Mouse (Mus musculus) forebrain, embryonic 16.5 days (tissue): Measurements from ENCODE around the gene Nrl. TPM values are rescaled to one million over a fixed set of nuclear protein-coding genes. Genes with fewer than 3 reads are reported as not detected.
A peak's percentile ranks its signal among the peaks of the same experiment; 100 is the strongest.

Experiments used
- ATAC-seq: fragments of 200-750 bp; cut with Nextera tagmentation; 2 replicates; pipeline ENCODE4 v1.8.0; 2017; ENCODE audit warnings: mild to moderate bottlenecking, moderate library complexity
- H3K27ac ChIP-seq: fragments of 300-500 bp; sonication (generic); 2 replicates; pipeline ENCODE4 v1.5.1; 2014; ENCODE audit warnings: low read length, control low read depth
- H3K27me3 ChIP-seq: fragments of 300-500 bp; sonication (generic); replicated peaks from 2 replicates; pipeline ENCODE4 v1.6.1; 2014; ENCODE audit warnings: low read length; ENCODE audit not compliant: control insufficient read depth, insufficient read depth
- H3K36me3 ChIP-seq: fragments of 300-500 bp; sonication (generic); 2 replicates; pipeline ENCODE4 v1.6.1; 2014; ENCODE audit not compliant: control insufficient read depth, insufficient read depth
- H3K4me1 ChIP-seq: fragments of 300-500 bp; sonication (generic); replicated peaks from 2 replicates; pipeline ENCODE4 v1.6.1; 2014; ENCODE audit warnings: low read length; ENCODE audit not compliant: control insufficient read depth, insufficient read depth
- H3K4me2 ChIP-seq: fragments of 300-500 bp; sonication (generic); 2 replicates; pipeline ENCODE4 v1.6.1; 2014; ENCODE audit warnings: mild to moderate bottlenecking, low read length, control low read depth
- H3K4me3 ChIP-seq: fragments of 300-500 bp; sonication (generic); replicated peaks from 2 replicates; pipeline ENCODE4 v1.5.1; 2014; ENCODE audit warnings: mild to moderate bottlenecking, low read length, control low read depth
- H3K9ac ChIP-seq: fragments of 300-500 bp; sonication (generic); replicated peaks from 2 replicates; pipeline ENCODE4 v1.6.1; 2014; ENCODE audit warnings: low read depth, low read length, control low read depth
- H3K9me3 ChIP-seq: fragments of 300-500 bp; sonication (generic); 2 replicates; pipeline ENCODE4 v1.6.1; 2016; ENCODE audit warnings: low read length; ENCODE audit not compliant: control insufficient read depth
- WGBS: fragments of 180-500 bp; shearing (Covaris S2); extraction: QIAGEN DNeasy Blood & Tissue Kit; methylation state at CpG from one replicate; pipeline ENCODE4 v1.1.7; 2014; 5-methylcytosine and 5-hydroxymethylcytosine counted together
- polyA plus RNA-seq: library from polyadenylated mRNA; unstranded; fragments of >200 nt; fragmentation: Nextera tagmentation; extraction: Ambion mirVana; gene quantifications from 2 replicates; pipeline ENCODE4 v1.2.1, GENCODE M21; 2015

Nrl gene
- polyA plus RNA-seq, 1 experiment from 2014 or later = not detected

DNA sequence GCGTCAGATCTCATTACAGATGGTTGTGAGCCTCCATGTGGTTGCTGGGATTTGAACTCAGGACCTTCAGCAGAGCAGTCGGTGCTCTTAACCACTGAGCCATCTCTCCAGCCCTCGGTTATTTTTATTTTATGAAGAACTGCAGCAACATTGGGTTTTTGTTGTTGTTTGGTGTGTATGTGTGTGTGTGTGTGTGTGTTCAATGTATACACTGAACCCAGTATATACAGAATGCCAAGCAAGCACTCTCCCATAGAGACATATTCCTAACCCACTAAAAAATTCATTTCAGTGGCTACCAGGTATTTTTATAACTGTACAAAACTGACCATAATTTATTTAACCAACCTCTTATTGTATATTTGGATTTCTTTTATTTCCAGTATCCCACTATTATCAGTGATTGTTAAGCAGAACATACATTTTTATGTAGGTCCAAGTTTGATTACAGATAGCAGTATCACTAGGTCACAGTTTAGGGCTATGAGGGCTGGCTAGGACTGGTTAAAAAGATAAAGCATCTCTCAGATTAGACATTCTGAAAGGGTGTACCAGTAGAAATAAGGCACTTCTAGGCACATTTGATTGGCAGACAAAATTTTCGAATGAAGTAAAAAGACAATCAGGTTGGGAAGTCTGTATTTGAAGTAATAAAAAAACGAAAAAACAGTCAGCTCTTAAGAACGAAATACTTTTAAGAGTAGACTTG is 34.1 kb upstream of the Nrl start:
- WGBS = 59% methylated on average over 6 of the region's 6 CpGs
- no peak for ATAC-seq
- Histone ChIP-seq H3K36me3 (peaks cover 1% of the 10 kb centered on the region; the same call in 1 of the 2 replicates), H3K4me2 (peak overlapping the region; percentile 76), H3K27ac (no peak overlapping the region), H3K4me3 (no peak overlapping the region), H3K4me1 (peaks cover 15% of the 10 kb centered on the region), H3K9me3 (no peaks in the 10 kb centered on the region), H3K27me3 (no peaks in the 10 kb centered on the region), H3K9ac (no peak overlapping the region)

DNA sequence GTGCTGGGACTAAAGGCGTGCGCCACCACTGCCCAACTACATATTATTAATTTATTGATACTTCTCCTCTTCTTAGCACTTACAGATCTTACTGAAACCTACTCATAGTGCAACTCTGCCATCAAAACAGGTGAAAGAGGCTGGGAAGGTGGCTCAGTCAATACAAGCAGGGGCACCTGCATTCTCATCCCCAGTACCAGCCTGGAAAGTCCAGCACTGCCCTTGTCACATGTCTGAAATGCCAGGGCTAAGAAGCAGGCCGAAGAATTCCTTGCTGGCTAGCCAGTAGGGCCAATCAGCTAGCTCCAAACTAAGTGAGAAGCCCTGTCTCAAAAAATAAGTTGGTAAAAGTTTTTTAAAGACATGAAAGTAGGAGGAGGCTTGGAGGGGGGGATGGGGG is 32.8 kb upstream of the Nrl start:
- whole genome bisulfite sequencing = 90% methylated on average over 3 of the region's 3 CpGs
- Histone ChIP-seq H3K4me2 (no peak overlapping the region), H3K9ac (no peak overlapping the region), H3K4me3 (no peak overlapping the region), H3K4me1 (peaks cover 15% of the 10 kb centered on the region), H3K36me3 (no peaks in the 10 kb centered on the region), H3K27me3 (no peaks in the 10 kb centered on the region), H3K27ac (no peak overlapping the region), H3K9me3 (no peaks in the 10 kb centered on the region)
- no peak for ATAC-seq

DNA sequence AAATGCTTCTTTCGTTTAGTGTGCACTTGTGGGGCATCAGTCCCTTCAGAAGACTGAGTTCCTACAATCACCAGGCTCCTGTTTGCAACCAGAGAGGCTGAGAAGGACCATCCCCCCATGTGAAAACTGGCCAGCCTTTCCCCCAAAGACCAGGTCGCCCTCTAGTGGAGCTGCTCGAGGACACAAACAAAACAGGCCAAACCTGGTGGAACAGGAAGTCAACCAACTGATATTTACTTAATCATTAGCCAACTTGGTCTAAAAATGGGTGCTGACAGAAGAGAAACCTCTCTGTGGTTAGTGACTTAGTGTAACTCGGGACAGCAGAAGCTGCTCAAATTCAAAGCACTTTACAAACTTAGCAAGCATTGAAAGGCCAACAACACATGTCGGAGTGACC is 32.2 kb upstream of the Nrl start:
- H3K9me3 ChIP-seq = no peaks in the 10 kb centered on the region
- H3K36me3 ChIP-seq = no peaks in the 10 kb centered on the region
- H3K4me1 ChIP-seq = peaks cover 13% of the 10 kb centered on the region
- H3K4me2 ChIP-seq = no peak overlapping the region
- H3K27me3 ChIP-seq = no peaks in the 10 kb centered on the region
- H3K27ac ChIP-seq = no peak overlapping the region
- H3K4me3 ChIP-seq = no peak overlapping the region
- no peak for ATAC-seq
- 28% methylated on average over 5 of the region's 5 CpGs for WGBS
- no peak overlapping the region for H3K9ac ChIP-seq

DNA sequence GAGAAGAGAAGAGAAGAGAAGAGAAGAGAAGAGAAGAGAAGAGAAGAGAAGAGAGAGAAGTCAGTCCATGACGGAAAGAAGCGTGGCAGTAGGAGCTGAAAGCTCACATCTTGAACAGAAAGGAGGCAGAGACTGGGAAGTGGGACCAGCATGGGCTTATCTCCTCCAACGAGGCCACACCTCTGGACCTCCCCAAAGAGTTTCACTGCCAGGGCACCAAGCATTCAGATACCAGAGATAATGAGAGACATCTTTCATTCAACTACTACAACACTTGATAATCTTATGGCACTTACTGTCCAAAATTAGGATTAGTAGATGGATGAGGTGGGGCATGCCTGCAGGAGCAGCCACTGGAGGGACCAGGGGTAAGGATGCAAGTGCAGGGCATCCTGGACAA is 31.0 kb upstream of the Nrl start:
- Histone ChIP-seq H3K9me3 (no peaks in the 10 kb centered on the region), H3K4me3 (no peak overlapping the region), H3K27me3 (no peaks in the 10 kb centered on the region), H3K27ac (no peak overlapping the region), H3K36me3 (no peaks in the 10 kb centered on the region), H3K4me2 (no peak overlapping the region), H3K4me1 (0 out of 2 replicates have a peak, but pooled peaks cover 2% of the 10 kb centered on the region), H3K9ac (no peak overlapping the region)
- ATAC-seq = no peak
- 80% methylated on average over 3 of the region's 3 CpGs for WGBS

DNA sequence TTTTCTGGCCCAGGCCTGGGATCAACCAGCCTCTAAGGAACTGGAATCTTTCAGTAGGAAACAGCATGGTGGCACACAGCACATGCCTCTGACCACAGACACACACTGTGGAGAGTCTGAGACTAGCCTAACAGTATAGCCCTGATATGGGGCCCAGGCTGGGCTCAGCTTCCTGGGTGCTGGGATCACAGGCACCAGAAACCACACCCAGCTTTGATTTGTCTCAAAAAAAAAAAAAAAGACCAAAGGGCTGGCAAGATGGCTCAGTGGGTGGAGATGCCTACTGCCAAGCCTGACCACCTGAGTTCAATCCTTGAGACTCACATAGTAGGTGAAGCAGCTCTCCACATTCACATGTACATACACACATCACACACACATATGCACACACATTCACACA is 29.9 kb upstream of the Nrl start:
- 0 out of 2 replicates have a peak, but pooled peaks cover 2% of the 10 kb centered on the region for H3K4me1 ChIP-seq
- no peak for ATAC-seq
- no peak overlapping the region for H3K4me3 ChIP-seq
- no peak overlapping the region for H3K27ac ChIP-seq
- no peaks in the 10 kb centered on the region for H3K27me3 ChIP-seq
- no peak overlapping the region for H3K9ac ChIP-seq
- H3K36me3 ChIP-seq = no peaks in the 10 kb centered on the region
- H3K4me2 ChIP-seq = no peak overlapping the region
- H3K9me3 ChIP-seq = no peaks in the 10 kb centered on the region

DNA sequence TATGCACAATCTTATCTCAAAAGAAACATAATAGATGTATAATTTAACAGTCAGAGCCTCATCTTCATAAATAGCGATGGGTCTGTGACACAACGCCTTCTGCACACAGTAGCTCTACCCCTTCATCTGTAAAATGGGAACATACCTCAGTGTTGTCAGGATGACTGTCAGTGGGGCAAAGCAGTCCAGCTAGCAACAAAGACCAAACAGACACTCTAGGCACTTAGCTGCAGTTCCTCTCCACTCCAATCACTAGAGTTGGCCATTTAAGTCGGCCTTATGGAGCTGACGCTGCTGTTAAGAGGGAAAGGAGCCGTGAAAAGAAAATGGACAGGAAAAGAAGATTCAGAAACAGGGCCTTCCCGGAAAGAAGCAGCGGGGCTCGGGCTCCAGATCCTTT is 27.0 kb upstream of the Nrl start:
- no peak overlapping the region for H3K27ac ChIP-seq

DNA sequence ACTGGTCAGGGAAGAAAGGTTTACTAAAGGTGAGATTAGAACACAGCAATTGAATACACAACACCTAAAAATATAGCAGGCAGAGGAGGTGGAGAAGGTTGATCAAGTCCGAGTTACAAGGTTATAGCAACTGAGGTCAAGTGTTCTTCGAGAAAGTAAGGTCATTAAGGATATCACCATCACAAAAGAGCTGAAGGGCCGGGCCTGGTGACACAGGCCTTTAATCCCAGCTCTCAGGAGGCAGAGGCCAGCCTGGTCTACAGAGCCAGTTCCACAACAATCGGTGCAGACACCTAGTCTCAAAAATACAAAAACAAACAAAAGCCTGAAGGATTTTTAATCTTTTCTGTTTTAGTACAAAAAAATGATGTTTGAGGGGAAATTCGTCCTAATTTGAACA is 26.6 kb upstream of the Nrl start:
- Histone ChIP-seq H3K27me3 (no peaks in the 10 kb centered on the region), H3K4me1 (no peaks in the 10 kb centered on the region), H3K9ac (no peak overlapping the region), H3K9me3 (no peaks in the 10 kb centered on the region), H3K4me3 (no peak overlapping the region), H3K4me2 (no peak overlapping the region), H3K36me3 (peaks cover 2% of the 10 kb centered on the region; the same call in 1 of the 2 replicates), H3K27ac (no peak overlapping the region)
- WGBS = 73% methylated on average over 5 of the region's 5 CpGs
- no peak for ATAC-seq

More for the DNA sequence above, 27.0 kb upstream of the Nrl start:
- 92% methylated on average over 8 of the region's 8 CpGs for WGBS
- no peaks in the 10 kb centered on the region for H3K4me1 ChIP-seq
- ATAC-seq = no peak
- no peak overlapping the region for H3K4me3 ChIP-seq
- H3K9ac ChIP-seq = no peak overlapping the region
- no peaks in the 10 kb centered on the region for H3K9me3 ChIP-seq
- no peaks in the 10 kb centered on the region for H3K27me3 ChIP-seq
- H3K36me3 ChIP-seq = peaks cover 2% of the 10 kb centered on the region; the same call in 1 of the 2 replicates
- H3K4me2 ChIP-seq = no peak overlapping the region

DNA sequence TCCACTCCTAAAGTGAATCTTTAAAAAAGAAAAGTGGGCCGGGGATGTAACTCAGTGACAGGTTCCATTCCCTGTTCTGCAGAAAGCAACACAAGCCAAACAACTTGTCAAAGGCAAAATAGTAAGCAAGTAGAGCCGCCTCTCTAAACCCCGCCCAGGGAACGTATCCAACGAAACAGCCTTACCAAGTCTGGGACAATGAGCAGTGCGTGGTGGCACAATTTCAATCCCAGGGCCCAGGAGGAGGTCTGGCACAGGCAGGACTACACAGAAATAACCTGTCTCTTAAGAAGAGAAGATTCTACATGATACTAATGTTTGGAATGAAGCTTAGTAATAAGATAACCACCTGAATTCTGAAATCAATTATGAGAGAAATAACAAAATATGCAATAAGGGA is 25.4 kb upstream of the Nrl start:
- no peak overlapping the region for H3K27ac ChIP-seq
- WGBS = 73% methylated on average over 6 of the region's 6 CpGs
- H3K4me1 ChIP-seq = no peaks in the 10 kb centered on the region
- no peaks in the 10 kb centered on the region for H3K27me3 ChIP-seq
- H3K4me2 ChIP-seq = no peak overlapping the region
- H3K9me3 ChIP-seq = no peaks in the 10 kb centered on the region
- no peak overlapping the region for H3K9ac ChIP-seq
- H3K36me3 ChIP-seq = peaks cover 2% of the 10 kb centered on the region; the same call in 1 of the 2 replicates
- no peak for ATAC-seq
- no peak overlapping the region for H3K4me3 ChIP-seq

DNA sequence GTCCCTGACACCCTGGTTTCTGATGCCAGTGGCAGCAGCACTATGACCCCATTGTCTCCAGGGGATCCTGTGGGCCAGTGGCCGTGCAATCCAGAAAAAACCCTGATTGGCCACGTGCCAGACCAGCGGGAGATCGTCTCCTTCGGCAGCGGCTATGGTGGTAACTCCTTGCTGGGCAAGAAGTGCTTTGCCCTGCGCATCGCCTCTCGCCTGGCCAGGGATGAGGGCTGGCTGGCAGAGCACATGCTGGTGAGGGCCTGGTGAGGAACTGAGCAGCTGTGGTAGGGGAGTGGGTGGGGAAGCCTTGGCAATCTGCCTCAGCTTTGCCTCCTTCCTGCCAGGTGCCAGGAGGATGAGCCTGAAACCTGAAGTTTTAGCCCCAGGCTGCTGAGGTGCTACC is 19.6 kb upstream of the Nrl start:
- ATAC-seq = no peak
- peaks cover 26% of the 10 kb centered on the region for H3K4me1 ChIP-seq
- H3K4me2 ChIP-seq = no peak overlapping the region
- H3K27me3 ChIP-seq = no peaks in the 10 kb centered on the region
- H3K27ac ChIP-seq = no peak overlapping the region
- H3K9ac ChIP-seq = peak overlapping the region; percentile 23; the same call in 1 of the 2 replicates
- H3K36me3 ChIP-seq = peaks cover 2% of the 10 kb centered on the region; the same call in 1 of the 2 replicates
- 47% methylated on average over 9 of the region's 9 CpGs for WGBS
- H3K9me3 ChIP-seq = no peaks in the 10 kb centered on the region
- no peak overlapping the region for H3K4me3 ChIP-seq

DNA sequence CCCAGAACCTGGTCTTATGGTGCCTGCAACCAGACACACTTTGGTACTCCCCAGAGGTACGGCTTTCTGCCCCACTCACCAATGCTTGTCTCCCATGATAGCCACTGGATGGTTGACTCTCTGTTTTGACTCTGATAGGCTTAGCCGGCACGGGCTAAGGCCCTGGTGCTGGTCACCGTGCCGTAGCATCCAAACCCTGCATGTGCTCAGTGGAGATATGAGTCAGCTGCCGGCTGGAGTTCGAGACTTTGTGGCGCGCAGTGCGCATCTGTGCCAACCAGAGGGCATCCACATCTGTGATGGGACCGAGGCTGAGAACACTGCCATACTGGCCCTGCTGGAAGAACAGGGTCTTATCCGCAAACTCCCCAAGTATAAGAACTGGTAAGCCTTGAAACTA is 17.5 kb upstream of the Nrl start:
- Histone ChIP-seq H3K27me3 (no peaks in the 10 kb centered on the region), H3K4me2 (no peak overlapping the region), H3K27ac (no peak overlapping the region), H3K9ac (no peak overlapping the region), H3K4me1 (peaks cover 26% of the 10 kb centered on the region), H3K4me3 (no peak overlapping the region), H3K36me3 (no peaks in the 10 kb centered on the region), H3K9me3 (no peaks in the 10 kb centered on the region)
- WGBS = 97% methylated on average over 12 of the region's 12 CpGs
- ATAC-seq = no peak
